Mouse (Mus musculus) spleen, adult 2 months (tissue): ENCODE data around the gene Gli1.

ENCODE experiments used
- CTCF ChIP-seq: fragments of 200-500 bp; IDR thresholded peaks from 2 replicates; pipeline ENCODE4 v1.5.1; 2011; ENCODE audit warnings: mild to moderate bottlenecking, inconsistent platforms; ENCODE audit not compliant: insufficient read depth, insufficient read length, insufficient replicate concordance; ENCODE audit errors: extremely low read depth
- POLR2A ChIP-seq: fragments of 200-500 bp; IDR thresholded peaks from 2 replicates; pipeline ENCODE4 v1.6.1; 2011; ENCODE audit warnings: low read depth, low read length, inconsistent platforms

GRCm38 (mm10) chr10:127379654-127380053 is 37.9 kb upstream of the Gli1 start:
- TF ChIP-seq CTCF (no peak), POLR2A (no peak)
